Mouse (Mus musculus) testis, adult 2 months (tissue): ENCODE results near the gene Arrb2. TPM values are rescaled to one million over a fixed set of nuclear protein-coding genes. Genes with fewer than 3 reads are reported as not detected.

Source experiments
- H3K27ac ChIP-seq: fragments of 200-500 bp; 2 replicates; pipeline ENCODE4 v1.5.1; 2012; ENCODE audit warnings: low read depth, low read length; ENCODE audit not compliant: control insufficient read depth, insufficient read depth
- H3K27me3 ChIP-seq: fragments of 200-500 bp; 2 replicates; pipeline ENCODE4 v1.6.1; 2012; ENCODE audit warnings: mild to moderate bottlenecking, low read length, moderate library complexity; ENCODE audit not compliant: control insufficient read depth, insufficient read depth
- H3K36me3 ChIP-seq: fragments of 200-500 bp; 2 replicates; pipeline ENCODE4 v1.6.1; 2012; ENCODE audit warnings: mild to moderate bottlenecking, low read length; ENCODE audit not compliant: control insufficient read depth, insufficient read depth
- H3K4me1 ChIP-seq: fragments of 200-500 bp; 2 replicates; pipeline ENCODE4 v1.6.1; 2012; ENCODE audit warnings: low read length; ENCODE audit not compliant: control insufficient read depth, insufficient read depth
- H3K4me3 ChIP-seq: fragments of 200-500 bp; 2 replicates; pipeline ENCODE4 v1.5.1; 2012; ENCODE audit warnings: low read depth, mild to moderate bottlenecking, low read length, moderate library complexity, mixed read lengths; ENCODE audit not compliant: control insufficient read depth
- CTCF ChIP-seq: fragments of 200-500 bp; IDR thresholded peaks from 2 replicates; pipeline ENCODE4 v1.5.1; 2012; ENCODE audit warnings: low read depth, mild to moderate bottlenecking, inconsistent platforms, low read length, moderate library complexity; ENCODE audit not compliant: control insufficient read depth, insufficient read depth, insufficient replicate concordance
- POLR2A ChIP-seq: fragments of 200-500 bp; IDR thresholded peaks from 2 replicates; pipeline ENCODE4 v1.6.1; 2012; ENCODE audit warnings: low read depth, mild to moderate bottlenecking, inconsistent platforms, low read length, moderate library complexity; ENCODE audit not compliant: control insufficient read depth
- polyA plus RNA-seq: library from polyadenylated mRNA; depleted of rRNA; stranded (reverse); fragments of >200 nt; gene quantifications from 2 replicates; pipeline ENCODE4 v1.2.3, GENCODE M21; 2012; rRNA removed

Arrb2 gene
- polyA plus RNA-seq, 1 experiment, result 8.9 TPM

DNA sequence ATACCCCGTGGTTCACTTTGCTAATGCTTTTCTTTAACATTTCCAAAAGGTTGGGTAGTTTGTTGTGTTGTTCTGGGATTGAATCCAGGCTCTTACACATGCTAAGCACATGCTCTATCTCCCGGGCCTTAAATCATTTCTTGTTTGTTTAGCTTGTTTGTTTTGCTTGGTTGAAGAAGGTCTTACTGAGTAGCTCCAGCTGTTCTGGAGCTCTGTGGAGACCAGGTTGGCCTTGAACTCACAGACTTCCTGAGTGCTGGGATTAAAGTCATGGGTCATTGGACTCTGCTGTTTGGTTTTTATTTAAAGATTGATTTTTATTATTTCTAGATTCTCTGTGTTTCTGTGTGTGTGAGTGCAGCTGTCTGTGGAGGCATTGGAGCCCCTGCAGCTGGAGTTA lies 53.1 kb downstream of the Arrb2 start:
- TF ChIP-seq POLR2A, result no peak
- no peak overlapping the region for H3K27ac ChIP-seq
- no peak overlapping the region for H3K4me3 ChIP-seq
- no peaks in the 10 kb centered on the region for H3K27me3 ChIP-seq
- no peaks in the 10 kb centered on the region for H3K36me3 ChIP-seq
- H3K4me1 ChIP-seq, result no peaks in the 10 kb centered on the region

DNA sequence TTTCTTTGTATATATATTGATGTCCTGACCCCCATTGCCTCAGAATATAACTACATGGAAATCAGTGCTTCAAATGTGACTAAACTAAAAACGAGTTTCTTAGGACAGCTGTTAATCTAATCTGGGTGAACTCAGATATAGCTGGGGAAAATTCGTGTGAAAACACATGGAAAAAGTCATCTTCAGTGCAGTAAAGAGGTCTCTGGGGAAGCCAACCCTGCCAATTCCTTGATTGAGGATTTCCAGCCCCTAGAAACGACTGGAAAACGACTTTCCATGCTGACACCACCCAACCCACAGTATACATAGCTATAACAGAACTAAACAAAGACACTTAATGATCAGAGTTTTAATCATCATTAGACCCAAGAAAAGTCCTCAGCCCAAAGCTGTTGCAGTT lies 55.4 kb downstream of the Arrb2 start:
- H3K27me3 ChIP-seq, result no peaks in the 10 kb centered on the region
- no peaks in the 10 kb centered on the region for H3K4me1 ChIP-seq
- H3K36me3 ChIP-seq, result no peaks in the 10 kb centered on the region
- H3K4me3 ChIP-seq, result no peak overlapping the region
- no peak overlapping the region for H3K27ac ChIP-seq
- TF ChIP-seq POLR2A (no peak), CTCF (no peak)

DNA sequence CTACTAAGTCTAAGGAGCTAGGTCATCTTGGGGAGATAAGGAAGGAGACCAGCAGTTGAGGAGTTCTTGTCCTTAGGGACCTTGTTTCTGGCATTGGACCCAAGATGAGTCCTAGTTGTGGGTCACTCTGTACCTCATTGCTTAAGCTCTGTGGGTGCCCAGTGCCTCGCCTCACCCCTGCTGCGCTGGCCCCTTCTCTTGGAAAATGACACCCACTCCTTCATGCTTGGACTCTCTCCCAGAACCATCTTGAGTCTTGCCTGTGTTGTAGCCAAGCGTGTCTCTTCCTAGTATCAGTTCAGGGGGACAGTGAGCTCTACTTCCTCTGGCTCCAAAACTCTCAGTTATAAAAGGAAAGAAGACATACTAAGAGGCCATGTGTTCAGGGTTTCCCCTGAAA lies 56.7 kb downstream of the Arrb2 start:
- Histone ChIP-seq H3K4me1 (no peaks in the 10 kb centered on the region), H3K27me3 (no peaks in the 10 kb centered on the region), H3K36me3 (no peaks in the 10 kb centered on the region), H3K4me3 (no peak overlapping the region), H3K27ac (peak overlapping the region; percentile 68)
- TF ChIP-seq POLR2A (no peak), CTCF (no peak)

DNA sequence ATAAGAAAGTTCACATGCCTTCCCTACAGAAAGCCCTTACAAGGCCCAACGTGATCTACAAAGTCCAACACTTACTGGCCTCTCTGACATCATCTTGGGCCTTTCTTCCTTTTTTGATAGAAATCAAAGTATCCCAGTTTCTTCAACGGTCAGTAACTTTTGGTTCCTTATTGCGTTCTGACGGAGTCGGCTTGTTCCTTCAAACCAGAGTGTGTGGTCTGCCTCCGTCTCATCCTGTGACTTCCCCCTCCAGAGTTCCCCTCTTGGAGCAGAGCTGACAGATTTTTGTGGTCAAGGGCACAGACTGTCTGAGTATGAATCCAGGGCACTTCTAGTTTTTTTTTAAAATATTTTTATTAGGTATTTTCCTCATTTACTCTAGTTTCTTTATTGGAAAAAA lies 57.2 kb downstream of the Arrb2 start:
- Histone ChIP-seq H3K4me3 (no peak overlapping the region), H3K4me1 (no peaks in the 10 kb centered on the region), H3K36me3 (no peaks in the 10 kb centered on the region), H3K27me3 (no peaks in the 10 kb centered on the region), H3K27ac (peak overlapping the region; percentile 68)
- TF ChIP-seq CTCF (no peak), POLR2A (no peak)

Other genes with a start within 250 kb of the Arrb2 start
- 2.3 and 3.0 TPM in 2 replicates for gene Slc16a11, start 219.9 kb upstream of the Arrb2 start, polyA plus RNA-seq
- 2.2 and 3.3 TPM in 2 replicates for gene Slc16a13, start 211.6 kb upstream of the Arrb2 start, polyA plus RNA-seq
- gene Bcl6b, start 202.8 kb upstream of the Arrb2 start, polyA plus RNA-seq, result 1.9 and 2.3 TPM in 2 replicates
- 26.6 and 27.7 TPM in 2 replicates for gene 0610010K14Rik, start 194.7 kb upstream of the Arrb2 start, polyA plus RNA-seq
- gene Gm21988, start 192.8 kb upstream of the Arrb2 start, polyA plus RNA-seq, result 3.4 and 3.7 TPM in 2 replicates
- gene Rnasek, start 192.8 kb upstream of the Arrb2 start, polyA plus RNA-seq, result 112 and 119 TPM in 2 replicates
- 4.2 and 4.8 TPM in 2 replicates for gene Alox12, start 177.3 kb upstream of the Arrb2 start, polyA plus RNA-seq
- gene Alox12e, start 110.0 kb upstream of the Arrb2 start, polyA plus RNA-seq, result 0.12 TPM in 1 of 2 replicates, not detected in the other
- 0.52 and 1.3 TPM in 2 replicates for gene Alox15, start 80.6 kb upstream of the Arrb2 start, polyA plus RNA-seq
- 36.7 and 38.4 TPM in 2 replicates for gene Pelp1, start 22.6 kb upstream of the Arrb2 start, polyA plus RNA-seq
- gene Med11, start 19.3 kb downstream of the Arrb2 start, polyA plus RNA-seq, result 8.3 and 10.2 TPM in 2 replicates
- 186 and 201 TPM in 2 replicates for gene Zmynd15, start 26.8 kb downstream of the Arrb2 start, polyA plus RNA-seq
- gene Cxcl16, start 27.3 kb downstream of the Arrb2 start, polyA plus RNA-seq, result 3.2 and 3.9 TPM in 2 replicates
- gene Tm4sf5, start 72.6 kb downstream of the Arrb2 start, polyA plus RNA-seq, result 1.2 TPM in 2 replicates
- gene Vmo1, start 82.0 kb downstream of the Arrb2 start, polyA plus RNA-seq, result 0.30 and 0.36 TPM in 2 replicates
- not detected in 2 replicates for gene Gltpd2, start 86.6 kb downstream of the Arrb2 start, polyA plus RNA-seq
- gene Psmb6, start 92.7 kb downstream of the Arrb2 start, polyA plus RNA-seq, result 385 and 389 TPM in 2 replicates
- not detected in 2 replicates for gene Gm40193, start 100.3 kb downstream of the Arrb2 start, polyA plus RNA-seq
- gene Pld2, start 107.4 kb downstream of the Arrb2 start, polyA plus RNA-seq, result 1.2 and 2.0 TPM in 2 replicates
- gene Mink1, start 130.2 kb downstream of the Arrb2 start, polyA plus RNA-seq, result 18.4 and 23.0 TPM in 2 replicates
- 770 and 775 TPM in 2 replicates for gene 4930544D05Rik, start 183.2 kb downstream of the Arrb2 start, polyA plus RNA-seq
- gene Chrne, start 186.6 kb downstream of the Arrb2 start, polyA plus RNA-seq, result 241 and 243 TPM in 2 replicates
- 0.13 and 0.19 TPM in 2 replicates for gene Gp1ba, start 206.5 kb downstream of the Arrb2 start, polyA plus RNA-seq
- 77.6 and 77.8 TPM in 2 replicates for gene Rnf167, start 214.6 kb downstream of the Arrb2 start, polyA plus RNA-seq
- 27.2 and 29.4 TPM in 2 replicates for gene Slc25a11, start 214.8 kb downstream of the Arrb2 start, polyA plus RNA-seq
- 113 and 158 TPM in 2 replicates for gene Pfn1, start 222.0 kb downstream of the Arrb2 start, polyA plus RNA-seq
- 85.9 and 101 TPM in 2 replicates for gene Eno3, start 224.6 kb downstream of the Arrb2 start, polyA plus RNA-seq
- 44.5 and 47.9 TPM in 2 replicates for gene Spag7, start 236.8 kb downstream of the Arrb2 start, polyA plus RNA-seq